Mouse (Mus musculus) stomach, postnatal 0 days (tissue): ENCODE results near the gene Sspn. TPM values are rescaled to one million over a fixed set of nuclear protein-coding genes. Genes with fewer than 3 reads are reported as not detected.

ENCODE experiments used
- ATAC-seq: fragments of 200-750 bp; cut with Nextera tagmentation; 2 replicates; pipeline ENCODE4 v1.8.0; 2017; ENCODE audit not compliant: low FRiP score, low TSS enrichment
- DNase-seq: peaks from one replicate; pipeline ENCODE4 v3.0.0-alpha.2; 2016; ENCODE audit warnings: low spot score
- H3K27ac ChIP-seq: fragments of 300-500 bp; sonication (generic); replicated peaks from 2 replicates; pipeline ENCODE4 v1.5.1; 2014; ENCODE audit warnings: mild to moderate bottlenecking, control low read depth
- H3K27me3 ChIP-seq: fragments of 300-500 bp; sonication (generic); 2 replicates; pipeline ENCODE4 v1.6.1; 2014; ENCODE audit warnings: low read length; ENCODE audit not compliant: control insufficient read depth, insufficient read depth
- H3K36me3 ChIP-seq: fragments of 300-500 bp; sonication (generic); 2 replicates; pipeline ENCODE4 v1.6.1; 2014; ENCODE audit warnings: low read length, mixed read lengths; ENCODE audit not compliant: control insufficient read depth, insufficient read depth
- H3K4me1 ChIP-seq: fragments of 300-500 bp; sonication (generic); replicated peaks from 2 replicates; pipeline ENCODE4 v1.6.1; 2014; ENCODE audit warnings: antibody characterized with exemption; ENCODE audit not compliant: control insufficient read depth, insufficient read depth
- H3K4me2 ChIP-seq: fragments of 300-500 bp; sonication (generic); replicated peaks from 2 replicates; pipeline ENCODE4 v1.6.1; 2014; ENCODE audit warnings: low read depth, mild to moderate bottlenecking, control low read depth, moderate library complexity
- H3K4me3 ChIP-seq: fragments of 300-500 bp; sonication (generic); 2 replicates; pipeline ENCODE4 v1.5.1; 2014; ENCODE audit warnings: low read depth, low read length, control low read depth
- H3K9ac ChIP-seq: fragments of 300-500 bp; sonication (generic); 2 replicates; pipeline ENCODE4 v1.6.1; 2014; ENCODE audit warnings: mild to moderate bottlenecking, low read length, control low read depth, mixed read lengths
- H3K9me3 ChIP-seq: fragments of 300-500 bp; sonication (generic); 2 replicates; pipeline ENCODE4 v1.6.1; 2016; ENCODE audit warnings: low read length; ENCODE audit not compliant: control insufficient read depth
- CTCF ChIP-seq: IDR thresholded peaks from 2 replicates; pipeline ENCODE4 v1.5.1; 2016; ENCODE audit warnings: antibody characterized with exemption, low read depth, mild to moderate bottlenecking, moderate library complexity
- EP300 ChIP-seq: optimal IDR thresholded peaks from 2 replicates; pipeline ENCODE3; 2016; ENCODE audit warnings: antibody characterized with exemption
- WGBS: fragments of 180-500 bp; shearing (Covaris S2); extraction: QIAGEN DNeasy Blood & Tissue Kit; methylation state at CpG from one replicate; pipeline ENCODE4 v1.1.7; 2014; 5-methylcytosine and 5-hydroxymethylcytosine counted together
- polyA plus RNA-seq: library from polyadenylated mRNA; unstranded; fragments of >200 nt; fragmentation: Nextera tagmentation; extraction: Ambion mirVana; gene quantifications from 2 replicates; pipeline ENCODE4 v1.2.1, GENCODE M21; 2015

Gene Sspn
- polyA plus RNA-seq, 1 experiment from 2014 or later, result 8.0 TPM

DNA sequence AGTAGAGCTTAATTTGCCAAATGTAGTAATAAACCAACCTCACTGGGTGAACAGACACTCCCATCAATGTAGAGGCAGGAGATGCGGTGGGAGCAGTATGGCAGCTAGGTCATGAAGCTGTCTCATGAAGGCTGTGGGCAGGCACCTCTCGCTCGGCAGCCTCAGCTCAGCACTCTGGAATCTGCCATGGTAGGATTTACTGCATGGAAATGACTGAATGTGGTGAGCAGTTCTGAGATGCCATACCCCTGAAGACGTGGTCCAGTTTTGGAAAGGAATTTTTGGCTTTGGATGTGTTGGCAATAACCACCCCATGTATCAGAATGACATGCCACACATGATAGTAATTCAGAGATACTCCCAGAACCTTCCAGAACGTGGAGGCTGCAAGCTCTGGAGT lies 19.2 kb downstream of the Sspn start:
- 62% methylated on average over 5 of the region's 5 CpGs for WGBS
- DNase-seq (no peak), ATAC-seq (no peak)
- no peaks in the 10 kb centered on the region for H3K9me3 ChIP-seq
- no peak overlapping the region for H3K4me2 ChIP-seq
- H3K9ac ChIP-seq, result no peak overlapping the region
- H3K27me3 ChIP-seq, result no peaks in the 10 kb centered on the region
- no peaks in the 10 kb centered on the region for H3K36me3 ChIP-seq
- H3K4me1 ChIP-seq, result no peaks in the 10 kb centered on the region
- no peak overlapping the region for H3K4me3 ChIP-seq
- TF ChIP-seq CTCF (no peak), EP300 (no peak)
- H3K27ac ChIP-seq, result no peak overlapping the region

GRCm38 (mm10) chr6:145952594-145952993 lies 21.2 kb downstream of the Sspn start:
- Histone ChIP-seq H3K9ac (no peak overlapping the region), H3K4me1 (no peaks in the 10 kb centered on the region), H3K9me3 (no peaks in the 10 kb centered on the region), H3K27ac (no peak overlapping the region), H3K4me3 (no peak overlapping the region), H3K27me3 (no peaks in the 10 kb centered on the region), H3K36me3 (no peaks in the 10 kb centered on the region), H3K4me2 (no peak overlapping the region)
- no peak for DNase-seq
- TF ChIP-seq CTCF (no peak), EP300 (no peak)
- 52% methylated on average over 3 of the region's 3 CpGs for WGBS
- ATAC-seq, result no peak

- Histone ChIP-seq H3K36me3 (no peaks in the 10 kb centered on the region), H3K4me1 (no peaks in the 10 kb centered on the region), H3K4me3 (no peak overlapping the region), H3K9ac (no peak overlapping the region), H3K27ac (no peak overlapping the region), H3K27me3 (no peaks in the 10 kb centered on the region), H3K9me3 (no peaks in the 10 kb centered on the region), H3K4me2 (no peak overlapping the region)
- DNase-seq (no peak), ATAC-seq (no peak)
- TF ChIP-seq CTCF, result no peak
- TF ChIP-seq EP300, result no peak
- WGBS, result 73% methylated on average over 13 of the region's 13 CpGs
These were observed 21.9 kb downstream of the Sspn start for GRCm38 (mm10) chr6:145953121-145953896.

- Histone ChIP-seq H3K27ac (no peak overlapping the region), H3K36me3 (no peaks in the 10 kb centered on the region), H3K4me1 (no peaks in the 10 kb centered on the region), H3K4me3 (no peak overlapping the region), H3K27me3 (no peaks in the 10 kb centered on the region), H3K9ac (no peak overlapping the region), H3K4me2 (no peak overlapping the region), H3K9me3 (no peaks in the 10 kb centered on the region)
- TF ChIP-seq EP300 (no peak), CTCF (no peak)
- ATAC-seq, result no peak
- DNase-seq, result no peak
- WGBS, result 86% methylated on average over 6 of the region's 6 CpGs
These were observed 26.1 kb downstream of the Sspn start for GRCm38 (mm10) chr6:145957427-145957965.

DNA sequence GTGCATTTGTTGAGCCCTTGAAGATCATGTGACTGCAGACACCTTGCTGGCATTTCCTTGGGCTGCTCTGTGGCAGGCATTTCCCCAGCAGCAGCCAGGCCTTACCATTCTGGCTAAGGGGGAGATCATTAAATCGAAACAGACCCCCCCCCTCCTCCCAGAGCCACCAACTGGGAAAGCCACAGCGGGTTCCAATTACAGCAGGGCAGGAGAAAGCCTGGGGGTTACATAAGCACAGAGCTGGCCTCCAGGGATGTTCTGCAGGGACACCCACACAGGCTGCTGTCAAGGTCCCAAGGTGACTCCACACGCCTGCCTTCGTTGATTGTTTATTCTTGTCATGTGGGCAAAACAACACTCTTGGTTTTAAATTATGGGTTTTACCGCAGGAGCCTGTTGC lies 26.6 kb downstream of the Sspn start:
- ATAC-seq (no peak), DNase-seq (no peak)
- whole genome bisulfite sequencing, result 47% methylated on average over 5 of the region's 5 CpGs
- TF ChIP-seq CTCF (no peak), EP300 (no peak)
- Histone ChIP-seq H3K4me3 (no peak overlapping the region), H3K4me2 (no peak overlapping the region), H3K4me1 (no peaks in the 10 kb centered on the region), H3K9me3 (no peaks in the 10 kb centered on the region), H3K27ac (no peak overlapping the region), H3K9ac (no peak overlapping the region), H3K27me3 (no peaks in the 10 kb centered on the region), H3K36me3 (no peaks in the 10 kb centered on the region)

DNA sequence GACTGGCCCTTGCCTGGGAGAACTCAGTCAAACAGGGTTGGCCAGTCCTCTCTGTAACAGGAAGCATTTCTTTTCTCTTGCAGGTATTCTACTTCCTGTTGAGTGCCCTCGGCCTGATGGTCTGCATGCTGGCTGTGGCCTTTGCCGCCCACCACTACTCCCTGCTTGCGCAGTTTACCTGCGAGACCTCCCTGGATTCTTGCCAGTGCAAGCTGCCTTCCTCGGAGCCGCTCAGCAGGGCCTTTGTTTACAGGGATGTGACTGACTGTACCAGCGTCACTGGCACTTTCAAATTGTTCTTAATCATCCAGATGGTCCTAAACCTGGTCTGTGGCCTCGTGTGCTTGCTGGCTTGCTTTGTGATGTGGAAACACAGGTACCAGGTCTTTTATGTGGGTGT lies 29.6 kb downstream of the Sspn start:
- no peak overlapping the region for H3K4me2 ChIP-seq

More for the DNA sequence above, 29.6 kb downstream of the Sspn start:
- Histone ChIP-seq H3K27ac (no peak overlapping the region), H3K4me3 (no peak overlapping the region), H3K9me3 (no peaks in the 10 kb centered on the region), H3K27me3 (no peaks in the 10 kb centered on the region), H3K4me1 (no peaks in the 10 kb centered on the region), H3K9ac (no peak overlapping the region), H3K36me3 (no peaks in the 10 kb centered on the region)
- TF ChIP-seq CTCF, result no peak
- no peak for TF ChIP-seq EP300
- no peak for ATAC-seq
- WGBS, result 49% methylated on average over 8 of the region's 8 CpGs
- no peak for DNase-seq
